Mouse (Mus musculus) heart, adult 8-10 months (tissue): Measurements from ENCODE around the gene Hoxa13. TPM values are rescaled to one million over a fixed set of nuclear protein-coding genes. Genes with fewer than 3 reads are reported as not detected.

Experiments used
- DNase-seq: peaks from one replicate; pipeline ENCODE4 v3.0.0; 2022; ENCODE audit warnings: low spot score
- total RNA-seq, 4 experiments: library from RNA; stranded (reverse); gene quantifications; 2 replicates each; pipeline ENCODE4 v1.2.4; 2022

Hoxa13 gene
- total RNA-seq, 4 experiments from 2014 or later = not detected

DNA sequence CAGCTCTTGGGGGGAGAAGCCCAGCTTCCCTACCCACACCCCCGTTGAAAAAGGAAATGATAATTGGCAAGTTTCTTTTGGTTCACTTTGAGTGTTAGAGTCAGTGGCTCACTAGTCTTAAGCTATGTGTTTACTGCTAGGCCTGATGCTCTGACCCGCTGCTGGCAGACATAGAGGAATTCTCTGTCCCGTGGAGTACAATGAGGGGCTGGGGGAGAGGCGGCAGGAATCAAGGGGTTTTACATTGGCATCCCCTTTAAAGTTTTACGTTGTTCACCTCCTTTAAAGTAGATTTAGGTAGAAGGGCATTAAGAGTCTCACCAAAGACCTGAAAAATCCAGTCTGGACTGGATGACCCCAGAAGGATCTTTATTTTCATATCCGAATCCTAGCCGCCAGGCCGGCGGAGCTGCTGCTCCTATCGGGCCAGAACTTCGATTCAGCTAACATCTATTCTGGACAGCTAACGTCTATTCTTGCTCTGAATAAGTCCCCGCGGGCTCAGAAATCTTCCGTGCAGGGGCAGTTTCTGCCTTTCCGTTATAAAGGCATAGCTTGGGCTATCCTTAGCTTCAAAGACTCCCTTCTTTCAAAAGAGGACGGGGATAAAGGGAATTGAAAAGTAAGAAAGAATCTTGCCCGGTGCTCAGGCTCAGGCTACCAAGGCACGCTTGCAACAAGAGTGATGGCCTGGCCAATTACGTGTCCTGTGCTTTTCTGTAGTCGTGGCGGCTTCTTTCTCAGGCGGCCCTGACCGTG, 8.5 kb downstream of the Hoxa13 start:
- no peak for DNase-seq

DNA sequence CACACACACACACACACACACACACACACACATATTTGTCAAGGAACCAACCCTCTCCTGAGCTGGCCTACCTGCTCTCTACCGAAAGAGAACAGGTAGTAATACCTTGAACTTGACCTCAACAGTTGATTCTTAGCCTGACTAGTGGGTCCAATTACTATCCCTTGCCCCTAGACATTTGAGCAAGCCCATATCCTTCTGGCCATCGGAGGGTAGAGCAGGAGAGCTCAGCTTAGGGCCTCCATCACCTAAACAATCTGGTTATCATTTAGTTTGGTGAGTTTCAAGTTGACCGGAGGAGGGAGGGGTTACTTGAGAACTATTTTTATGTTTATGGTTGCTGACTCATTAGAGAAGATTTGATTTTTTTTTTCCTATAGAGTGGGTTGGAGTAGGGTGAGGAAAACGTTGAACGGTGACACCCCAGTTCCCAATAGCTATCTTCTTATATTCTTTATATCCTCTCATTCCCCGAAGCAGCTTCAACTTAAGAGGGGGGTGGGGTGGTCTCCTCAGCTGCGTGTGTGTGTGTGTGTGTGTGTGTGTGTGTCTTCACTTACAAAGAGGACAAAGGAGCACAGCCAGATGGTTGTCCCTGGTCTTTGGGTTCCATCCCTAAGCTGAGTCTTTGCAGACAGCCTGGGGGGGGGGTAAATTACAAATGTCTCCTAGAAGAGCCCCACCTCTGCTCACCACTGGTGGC, 9.4 kb downstream of the Hoxa13 start:
- no peak for DNase-seq

DNA sequence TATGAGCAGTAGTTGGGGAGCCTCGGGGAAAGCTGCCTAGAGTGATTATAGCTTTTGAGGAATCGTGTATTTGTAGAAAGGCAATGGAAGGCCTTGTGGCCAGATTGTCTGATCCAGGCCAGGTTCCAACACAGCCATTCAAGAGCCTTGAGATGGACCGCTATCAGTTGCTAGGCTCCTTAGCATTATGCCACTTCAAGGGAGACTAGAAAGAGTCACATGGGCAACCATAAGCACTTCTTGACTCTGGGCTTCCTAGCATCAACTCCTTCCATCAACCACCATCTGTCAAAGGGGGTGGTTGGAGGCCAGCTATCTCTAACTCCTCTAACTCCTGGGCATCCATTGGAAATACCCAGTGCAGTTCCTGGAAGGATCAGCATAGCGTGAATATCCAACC, 10.9 kb downstream of the Hoxa13 start:
- no peak for DNase-seq

DNA sequence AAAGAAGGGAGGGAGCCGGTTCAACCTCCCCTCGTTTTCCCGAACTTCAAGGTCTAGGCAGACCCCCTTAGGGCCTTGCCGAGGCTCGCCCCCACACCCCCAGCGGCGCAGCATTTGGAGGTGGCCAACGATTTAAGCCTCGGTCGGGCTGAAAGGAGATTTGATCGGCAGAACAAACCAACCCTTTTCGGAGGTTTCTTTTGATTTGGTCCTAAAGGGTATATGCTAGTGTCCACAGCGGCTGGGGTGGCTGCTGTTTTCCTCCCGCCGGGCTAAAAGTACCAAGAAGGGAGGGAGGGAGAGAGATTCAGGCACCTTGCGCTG, 11.3 kb downstream of the Hoxa13 start:
- DNase-seq = no peak

DNA sequence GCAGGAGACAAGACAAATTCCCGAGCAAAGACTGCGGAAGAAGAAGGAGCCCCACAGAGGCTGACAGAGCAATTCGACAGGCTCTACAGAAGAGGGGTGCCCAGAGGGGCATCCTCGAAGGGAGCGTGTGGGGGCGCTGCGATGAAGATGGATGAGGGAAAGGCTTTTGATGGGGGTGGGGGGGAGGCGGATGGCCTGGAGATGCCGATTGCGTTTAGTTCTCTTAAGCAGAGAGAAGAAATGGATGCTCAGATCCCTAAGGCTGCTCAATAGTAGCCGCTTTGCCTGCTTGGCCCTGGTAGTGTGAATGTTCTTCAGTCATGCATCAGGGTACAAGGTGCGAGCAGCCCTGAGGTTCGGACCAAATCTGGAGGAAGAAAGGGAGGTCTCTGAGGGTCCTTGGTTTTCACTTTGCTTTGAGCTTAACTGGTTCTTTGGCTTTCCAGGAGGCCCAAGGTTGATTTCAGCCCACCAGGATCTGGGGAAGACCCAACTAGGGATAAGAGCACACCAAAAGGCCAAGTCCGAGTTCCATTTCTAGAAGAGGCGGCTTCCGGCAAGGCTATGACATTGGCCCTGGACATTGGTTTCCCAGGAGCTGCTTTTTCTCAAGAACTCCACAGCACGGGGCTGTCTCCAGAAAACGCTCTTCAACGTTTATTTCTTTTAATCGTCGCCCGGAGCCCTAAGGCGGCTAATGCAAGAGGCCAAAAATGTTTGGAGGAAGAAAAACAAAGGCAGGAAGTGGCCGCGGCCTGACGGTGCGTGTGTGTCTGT, 11.9 kb downstream of the Hoxa13 start:
- DNase-seq = no peak

DNA sequence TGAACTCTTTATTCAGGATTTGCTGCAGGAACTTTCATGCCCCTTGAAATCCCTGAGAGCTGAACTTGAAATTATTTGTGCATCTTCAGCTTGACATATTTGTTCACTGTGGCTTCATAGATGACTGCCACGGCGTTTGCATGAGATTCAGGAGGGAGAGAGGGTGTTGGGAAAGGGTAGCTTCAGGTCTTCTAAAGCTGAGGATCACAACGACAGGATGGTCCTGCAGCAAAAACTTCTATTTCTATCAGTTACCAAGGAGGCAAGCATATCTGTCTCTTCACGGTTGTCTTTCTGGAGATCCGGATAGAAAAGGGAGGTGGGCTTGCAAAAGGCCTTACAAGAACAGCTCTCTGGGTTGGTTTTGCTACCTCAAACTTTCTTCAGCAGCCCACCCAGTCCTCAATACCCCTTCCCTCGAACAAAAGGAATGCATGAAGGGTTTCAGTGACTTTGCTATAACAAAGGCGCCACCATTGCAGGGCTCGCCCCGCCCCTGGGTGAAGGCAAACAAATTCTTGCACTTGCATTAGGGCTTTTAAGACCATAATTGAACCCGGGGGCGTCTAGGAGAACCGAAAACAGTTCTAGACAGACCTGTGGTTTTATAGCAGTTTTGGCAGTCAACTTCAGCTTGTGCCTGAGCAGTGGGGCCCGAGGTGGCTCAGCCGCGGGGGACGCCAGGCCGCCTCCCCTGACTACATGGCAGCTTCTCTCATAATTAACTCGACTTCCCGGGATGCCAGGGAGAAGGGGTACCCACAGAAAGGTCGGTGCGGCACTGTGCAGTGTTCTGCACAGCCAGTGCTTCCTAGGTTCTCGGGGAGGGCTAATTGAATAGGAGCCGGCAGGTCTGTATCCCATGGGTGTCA, 12.7 kb downstream of the Hoxa13 start:
- no peak for DNase-seq

DNA sequence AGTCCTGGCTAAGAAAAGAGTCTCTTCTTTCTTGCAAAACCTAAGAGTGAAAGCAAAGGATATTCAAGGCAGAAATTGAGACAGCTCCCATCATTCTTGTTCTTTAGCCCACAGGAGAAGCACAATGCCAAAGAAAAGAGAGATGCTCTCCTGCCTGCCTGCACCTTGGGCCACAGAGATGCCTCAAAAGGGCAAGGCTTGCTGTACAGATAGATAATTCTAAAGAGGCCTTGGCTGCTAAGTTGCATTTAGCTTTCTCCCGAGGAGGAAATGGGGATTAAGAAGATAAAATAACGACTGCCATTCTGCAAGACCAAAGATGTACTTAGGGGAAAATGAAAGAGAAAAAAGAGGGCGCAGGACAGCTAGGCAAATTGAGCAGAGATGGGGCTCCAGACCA, 13.8 kb downstream of the Hoxa13 start:
- DNase-seq = no peak

DNA sequence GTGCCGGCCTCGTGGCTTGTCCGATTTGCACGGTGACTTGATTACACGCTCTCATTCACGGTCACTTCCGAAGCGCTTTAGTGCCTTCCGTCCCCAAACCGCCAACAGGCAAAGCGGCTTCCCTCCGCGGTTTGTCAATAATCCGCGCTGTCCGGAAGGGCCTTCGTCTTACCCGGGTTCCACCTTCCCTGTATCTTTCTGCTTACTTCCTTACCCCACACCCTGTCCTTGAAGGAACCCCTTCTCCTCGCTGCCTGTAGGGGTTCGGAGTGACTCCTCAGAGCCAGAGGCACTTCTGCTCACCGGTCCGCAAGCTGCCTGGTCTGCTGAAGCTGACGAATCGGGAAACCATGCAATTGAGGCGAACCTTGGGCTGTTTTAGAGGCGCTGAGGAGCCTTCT, 14.3 kb downstream of the Hoxa13 start:
- no peak for DNase-seq

DNA sequence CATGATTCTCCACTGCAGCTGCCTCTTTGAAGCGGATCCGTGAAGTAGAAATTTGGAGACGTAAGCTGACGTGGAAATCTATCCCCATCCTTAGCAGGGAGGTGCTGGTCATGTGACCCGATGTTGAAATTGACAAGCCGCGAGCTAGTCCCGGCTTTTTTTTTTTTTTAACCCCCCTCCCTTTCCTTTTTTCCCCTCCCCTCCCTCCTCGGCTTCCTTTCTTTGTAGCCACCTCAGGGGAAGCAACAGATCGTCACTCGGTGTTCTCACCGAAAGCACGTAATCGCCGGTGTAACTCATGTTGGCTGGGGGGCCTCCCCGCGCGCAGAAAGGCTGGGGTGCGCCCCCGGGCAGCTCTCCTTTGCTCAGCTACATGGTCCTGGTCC, 14.9 kb downstream of the Hoxa13 start, which contains the start of gene Hoxa11:
Hoxa11 (minus strand) TSS at position 54 of the 386 bp plus-strand sequence.
- DNase-seq = no peak

DNA sequence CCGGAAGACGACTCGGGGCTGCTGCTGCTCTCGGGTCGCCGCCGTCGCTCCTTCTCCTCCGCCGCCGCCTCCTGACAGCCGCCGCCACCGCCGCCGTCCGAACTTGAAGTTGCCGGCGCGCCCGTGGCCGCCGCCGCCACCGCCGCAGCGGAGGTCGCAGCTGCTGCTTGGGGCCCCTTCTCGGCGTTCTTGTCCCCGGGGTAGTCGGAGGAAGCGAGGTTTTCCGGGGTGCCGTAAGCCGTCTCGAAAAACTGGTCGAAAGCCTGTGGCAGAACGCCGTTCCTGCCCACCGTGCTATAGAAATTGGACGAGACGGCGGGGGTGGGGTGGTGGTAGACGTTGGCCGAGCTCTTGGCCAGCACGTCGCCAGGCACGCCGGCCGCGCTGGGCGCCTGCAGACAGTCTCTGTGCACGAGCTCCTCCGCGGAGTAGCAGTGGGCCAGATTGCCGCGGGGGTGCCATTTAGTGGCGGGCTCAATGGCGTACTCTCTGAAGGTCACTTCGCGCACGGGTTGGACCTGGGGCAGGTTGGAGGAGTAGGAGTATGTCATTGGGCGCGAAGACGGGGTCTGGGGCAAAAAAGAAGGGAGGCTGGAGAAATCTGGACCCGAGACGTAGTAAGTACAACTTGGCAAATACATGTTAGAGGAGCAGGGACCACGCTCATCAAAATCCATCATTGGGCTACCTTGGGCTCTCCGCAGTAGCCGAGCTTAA, 15.5 kb downstream of the Hoxa13 start:
- DNase-seq = no peak

DNA sequence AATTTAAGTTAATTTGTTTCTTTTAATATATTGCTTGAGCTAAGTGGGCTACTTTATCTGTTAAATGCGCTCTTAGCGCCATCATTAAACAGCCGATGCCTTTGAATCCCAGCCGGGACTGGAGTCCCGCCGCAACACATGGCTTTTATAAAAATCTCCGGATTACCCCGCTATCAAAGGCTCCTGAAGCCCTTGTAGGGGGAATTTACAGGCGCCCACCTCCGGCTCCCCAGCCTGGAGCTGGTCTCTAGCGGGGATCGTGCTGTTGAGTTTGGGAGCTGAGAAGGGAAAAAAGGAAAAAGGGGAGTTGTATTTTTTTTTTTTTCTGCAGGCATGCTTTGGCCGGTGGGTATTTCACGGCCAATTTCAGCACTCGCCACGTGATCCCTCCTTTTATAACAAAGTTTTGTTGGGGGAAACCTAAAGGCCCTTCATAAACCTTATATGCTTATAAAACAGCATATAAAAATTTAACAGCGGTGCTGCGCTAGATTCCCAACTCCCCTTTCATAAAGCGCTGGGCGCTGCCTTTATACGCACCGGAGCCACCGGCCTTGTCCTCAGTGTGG, 16.1 kb downstream of the Hoxa13 start:
- DNase-seq = no peak

DNA sequence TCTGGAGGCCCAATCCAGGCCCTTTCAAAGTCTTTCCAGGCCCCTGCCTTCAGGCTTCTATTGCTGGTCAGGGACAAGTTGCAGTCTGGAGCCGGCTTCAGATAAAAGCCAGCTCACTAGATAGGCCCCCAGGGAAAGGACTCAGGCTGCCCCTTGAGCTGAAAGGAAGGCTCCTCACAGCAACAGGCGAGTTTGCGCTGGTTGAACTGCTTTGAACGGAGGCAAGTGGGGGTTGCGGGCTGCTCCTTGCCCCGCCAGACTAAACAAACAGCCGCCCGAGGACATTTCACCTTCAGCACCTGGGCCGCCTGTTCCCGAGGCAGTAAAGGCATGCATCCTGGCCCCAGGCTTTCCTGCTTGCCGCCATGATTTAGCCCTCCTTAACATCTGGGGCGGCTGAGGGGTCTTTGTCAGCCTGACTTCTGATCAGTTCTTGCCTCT, 17.0 kb downstream of the Hoxa13 start:
- no peak for DNase-seq

DNA sequence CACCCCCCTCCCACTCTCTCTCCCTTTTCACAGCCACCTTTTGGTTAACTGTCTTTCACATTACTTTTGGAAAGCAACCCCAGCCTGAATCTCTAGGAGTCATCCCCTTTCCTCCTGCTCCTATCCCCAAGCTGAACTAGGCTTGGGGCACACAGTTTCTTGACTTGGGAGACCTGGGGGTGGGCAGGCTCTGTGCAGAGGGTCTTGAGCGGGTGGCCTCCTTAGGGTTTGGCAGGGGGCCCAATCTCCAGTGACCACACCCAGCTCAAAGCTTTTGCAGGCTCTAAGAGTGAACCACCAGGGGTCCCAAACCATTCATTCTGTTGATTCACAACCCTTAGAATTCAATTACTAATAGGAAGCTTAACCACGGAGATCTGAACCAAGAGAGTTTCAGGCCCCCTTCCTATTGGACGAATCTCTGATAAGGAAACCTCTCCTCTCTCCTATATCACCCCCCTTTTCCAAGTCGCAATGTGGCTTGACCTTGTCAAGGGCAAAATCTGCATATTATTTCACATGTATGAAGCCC, 17.8 kb downstream of the Hoxa13 start:
- no peak for DNase-seq

DNA sequence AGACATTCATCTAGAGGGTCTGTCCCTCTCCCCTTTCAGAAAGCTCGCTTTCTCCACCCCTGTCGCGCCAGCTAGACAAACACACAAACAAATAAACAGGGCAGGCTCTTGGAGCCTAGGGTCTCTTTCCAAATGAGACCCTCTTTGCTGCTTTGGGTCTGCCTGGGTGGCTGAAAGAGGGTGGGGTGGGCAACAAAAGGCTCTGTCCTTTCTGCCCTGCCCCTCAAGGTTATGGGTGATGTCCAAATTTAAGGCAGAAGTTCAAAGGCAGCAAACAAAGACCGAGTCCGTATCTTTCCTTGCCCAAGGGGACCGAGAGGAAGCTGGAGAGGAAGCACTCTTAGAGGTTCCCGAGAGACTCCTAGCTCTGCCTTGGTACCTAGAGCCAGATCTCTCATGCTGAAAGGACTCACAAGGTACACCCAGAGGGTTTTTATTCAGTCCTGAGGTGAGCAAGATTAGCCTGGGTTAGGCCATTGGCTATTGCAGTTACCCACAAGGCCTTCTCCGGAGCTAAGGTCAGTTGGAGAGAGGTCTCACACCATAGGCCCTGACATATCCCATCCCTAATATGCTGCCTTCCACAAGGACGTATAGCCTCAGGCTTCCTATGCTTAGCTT, 19.6 kb downstream of the Hoxa13 start:
- no peak for DNase-seq

DNA sequence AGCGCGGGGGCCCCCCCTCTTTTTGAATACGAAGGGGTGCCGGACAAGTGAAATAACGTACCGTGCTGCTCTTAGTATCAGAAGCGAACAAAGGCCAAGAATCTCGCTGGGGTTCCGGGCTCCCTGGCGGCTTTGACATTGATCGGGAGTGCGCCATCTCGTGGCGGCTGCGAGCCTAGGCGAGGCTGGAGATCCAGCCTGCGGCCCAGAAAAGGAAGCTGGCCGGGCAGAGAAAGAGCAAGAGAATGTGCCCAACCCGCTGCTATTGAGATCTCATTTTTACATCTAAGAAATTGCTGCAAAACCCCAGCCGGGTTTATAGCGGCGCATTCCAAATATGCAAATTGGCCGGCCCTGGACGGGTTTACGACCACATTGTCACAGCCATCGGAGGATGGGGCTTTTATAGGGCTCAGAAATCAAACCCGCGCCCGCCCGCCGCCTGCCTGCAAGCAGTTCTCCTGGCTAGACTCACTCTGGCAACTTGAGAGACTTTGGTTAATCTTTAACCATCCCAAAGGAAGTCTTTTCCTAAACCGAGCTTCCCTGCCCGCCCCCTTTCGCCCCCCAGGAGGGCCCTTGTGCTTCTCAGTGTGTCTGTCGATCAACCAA, 20.2 kb downstream of the Hoxa13 start, which contains the start of gene Hoxa10:
Hoxa10 (minus strand) TSS at position 466 of the 612 bp plus-strand sequence.
- peak; percentile 51 for DNase-seq

DNA sequence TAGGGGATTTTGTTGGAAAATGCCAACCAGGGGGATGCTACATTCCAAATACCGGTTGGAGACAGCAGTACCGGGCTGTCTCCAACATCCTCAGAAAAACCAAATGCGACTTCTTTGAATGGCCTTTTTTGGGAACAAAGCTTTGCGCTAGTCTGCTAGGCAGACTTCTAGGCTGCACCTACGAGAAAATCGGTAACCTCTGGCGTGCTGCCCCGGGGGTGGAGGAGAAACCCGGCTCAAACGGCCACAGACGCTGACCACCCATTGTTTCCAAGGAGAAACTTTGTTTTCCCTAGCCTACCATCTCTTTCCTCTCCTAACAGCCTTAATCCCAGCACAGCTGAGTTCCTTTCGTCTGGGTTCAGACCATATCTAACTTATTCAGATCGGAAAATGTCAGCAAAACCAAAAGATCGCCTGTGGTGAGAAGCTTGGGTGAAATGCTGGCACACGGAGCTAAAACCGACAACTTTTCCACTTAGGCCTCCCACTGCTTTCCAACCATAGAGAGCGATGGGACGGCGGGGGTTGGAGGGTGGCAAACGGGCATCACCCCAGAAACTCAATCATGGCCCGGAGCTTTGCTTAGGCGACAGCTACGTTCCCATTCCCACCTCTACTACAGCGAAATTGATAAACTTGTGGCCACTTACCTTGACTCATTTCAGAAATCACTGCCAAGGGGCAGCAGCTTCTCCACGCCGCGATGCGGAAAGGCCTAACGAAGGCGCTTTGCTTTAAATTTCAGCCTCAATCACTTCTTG, 20.9 kb downstream of the Hoxa13 start:
- DNase-seq = no peak

DNA sequence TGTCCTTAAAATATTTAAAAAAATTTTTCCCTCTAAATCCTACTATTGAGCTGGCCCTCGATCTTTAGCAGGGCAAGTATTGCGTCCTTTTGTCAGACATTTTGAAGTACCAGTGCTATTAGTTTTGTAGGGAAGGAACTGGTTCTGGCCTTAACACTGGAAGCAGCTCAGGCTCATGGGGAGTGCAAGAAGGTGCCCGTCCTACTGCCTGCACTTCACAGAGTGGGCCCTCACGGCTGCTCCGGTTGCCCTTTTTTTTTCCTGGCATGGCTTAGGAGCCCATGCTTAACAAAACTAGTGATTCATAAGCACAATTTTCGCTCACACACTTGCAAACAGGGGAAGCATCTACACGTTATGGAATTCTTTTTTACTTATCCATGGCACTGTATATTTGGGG, 21.7 kb downstream of the Hoxa13 start:
- DNase-seq = no peak

DNA sequence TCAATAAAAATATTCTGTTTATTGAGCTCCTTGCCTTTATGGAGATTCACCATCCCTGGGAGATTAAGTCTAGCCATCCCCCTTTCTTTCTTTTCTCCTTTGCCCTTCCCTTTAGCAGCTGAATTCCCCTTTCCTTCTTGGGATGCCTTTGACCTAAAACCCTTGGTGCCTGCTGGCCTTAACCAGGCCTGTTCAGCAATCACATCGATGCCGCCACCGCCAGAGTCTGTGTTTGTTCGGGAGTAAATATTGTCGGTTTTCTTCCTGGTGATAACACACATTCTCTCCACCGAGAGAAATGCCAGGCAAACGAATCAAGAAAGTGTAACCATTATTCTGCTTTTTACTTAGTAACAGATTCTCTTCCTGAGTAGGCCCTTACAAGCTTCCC, 22.5 kb downstream of the Hoxa13 start:
- no peak for DNase-seq
